Mouse (Mus musculus) testis, adult 2 months (tissue): ENCODE measurements around the gene Fbxl5.

Experiments
- CTCF ChIP-seq: fragments of 200-500 bp; IDR thresholded peaks from 2 replicates; pipeline ENCODE4 v1.5.1; 2012; ENCODE audit warnings: low read depth, mild to moderate bottlenecking, inconsistent platforms, low read length, moderate library complexity; ENCODE audit not compliant: control insufficient read depth, insufficient read depth, insufficient replicate concordance
- POLR2A ChIP-seq: fragments of 200-500 bp; IDR thresholded peaks from 2 replicates; pipeline ENCODE4 v1.6.1; 2012; ENCODE audit warnings: low read depth, mild to moderate bottlenecking, inconsistent platforms, low read length, moderate library complexity; ENCODE audit not compliant: control insufficient read depth

GRCm38 (mm10) chr5:43781977-43782930, 39.2 kb downstream of the Fbxl5 start:
- TF ChIP-seq POLR2A (peak; percentile 90), CTCF (no peak)
